Mouse (Mus musculus): ENCODE measurements around the gene Cphx3. TPM values are rescaled to one million over a fixed set of nuclear protein-coding genes. Genes with fewer than 3 reads are reported as not detected.
"Not testable (repeated sequence)": the region's sequence is repeated elsewhere in the genome, so short reads cannot be mapped to it uniquely, and the experiment has no call there.

The Cphx3 gene
- polyA plus RNA-seq, 1 experiment from 2014 or later: not detected

GRCm38 (mm10) chr14:26081216-26081615, 881 bp upstream of the Cphx3 start, which contains the start of gene Cphx2:
Gene Cphx2, plus strand, starts transcription at chr14:26081516.
- H3K4me3 ChIP-seq (replicated peaks); H3K27ac ChIP-seq; H3K27me3 ChIP-seq; H3K4me1 ChIP-seq (replicated peaks); H3K9me3 ChIP-seq; ATAC-seq; H3K4me2 ChIP-seq (replicated peaks); H3K36me3 ChIP-seq; H3K9ac ChIP-seq (replicated peaks): not testable (repeated sequence)
- WGBS: no CpG with 5 or more reads among the region's 6 CpGs

DNA sequence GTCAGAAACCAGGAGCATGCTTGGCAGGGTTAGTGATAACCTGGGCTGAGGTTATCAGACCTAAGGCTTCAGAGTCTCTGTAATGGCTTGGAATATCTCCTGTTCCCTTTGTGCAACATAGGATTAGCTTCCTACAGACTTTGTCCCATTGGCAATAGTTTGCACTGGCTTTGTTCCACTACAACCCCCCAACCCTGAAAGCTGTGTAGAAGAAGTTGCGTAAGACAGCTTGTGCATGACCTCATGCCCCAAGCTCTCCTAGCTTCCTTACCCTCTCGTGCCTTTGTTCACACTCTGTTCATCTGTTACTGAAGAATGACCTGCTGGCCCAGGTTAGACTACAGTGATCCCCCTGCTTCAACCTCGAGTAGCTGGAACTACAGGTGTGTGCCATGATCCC, 15.5 kb downstream of the Cphx3 start:
- ATAC-seq: not testable (repeated sequence)
- WGBS: no CpG with 5 or more reads among the region's 3 CpGs

DNA sequence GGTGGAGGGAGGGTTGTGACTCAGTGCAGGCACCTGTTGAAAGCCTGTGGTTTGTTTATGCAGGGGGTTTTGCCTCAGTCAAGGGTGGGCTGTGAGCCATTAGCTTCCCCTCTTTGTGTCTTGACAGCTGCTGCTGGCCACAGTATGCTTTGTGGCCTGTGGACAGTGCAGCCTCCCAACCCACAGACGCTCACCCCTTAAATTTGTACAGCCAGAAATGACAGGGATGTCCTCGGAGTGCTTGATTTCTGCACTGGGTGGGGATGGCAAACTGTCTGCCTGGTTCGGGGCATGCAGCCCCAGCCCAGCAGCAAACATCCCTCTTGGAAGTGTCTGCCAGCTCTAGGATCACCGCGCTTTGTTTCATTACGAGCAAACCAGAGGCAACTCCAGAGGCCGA, 36.1 kb downstream of the Cphx3 start, which contains the start of gene Duxbl2:
TSS of gene Duxbl2 (plus strand) at position 200 of the 400 bp plus-strand sequence.
- not testable (repeated sequence) for H3K9ac ChIP-seq (replicated peaks); H3K27me3 ChIP-seq; H3K9me3 ChIP-seq; H3K4me2 ChIP-seq (replicated peaks); H3K4me1 ChIP-seq (replicated peaks); H3K27ac ChIP-seq; H3K36me3 ChIP-seq; H3K4me3 ChIP-seq (replicated peaks)
- peak; percentile 58 for ATAC-seq
- WGBS: no CpG with 5 or more reads among the region's 7 CpGs

More for the DNA sequence above, 15.5 kb downstream of the Cphx3 start:
- not testable (repeated sequence) for H3K9ac ChIP-seq (replicated peaks); H3K4me1 ChIP-seq (replicated peaks); H3K4me2 ChIP-seq (replicated peaks); H3K27me3 ChIP-seq; H3K4me3 ChIP-seq (replicated peaks); H3K36me3 ChIP-seq; H3K27ac ChIP-seq; H3K9me3 ChIP-seq

- whole genome bisulfite sequencing: no CpG with 5 or more reads among the region's 18 CpGs
- H3K4me2 ChIP-seq (replicated peaks); H3K9ac ChIP-seq (replicated peaks); H3K36me3 ChIP-seq; H3K9me3 ChIP-seq; H3K4me1 ChIP-seq (replicated peaks); H3K4me3 ChIP-seq (replicated peaks); H3K27ac ChIP-seq; H3K27me3 ChIP-seq: not testable (repeated sequence)
- ATAC-seq: peak; percentile 96
Measured at GRCm38 (mm10) chr14:26118550-26119000, 36.5 kb downstream of the Cphx3 start.

DNA sequence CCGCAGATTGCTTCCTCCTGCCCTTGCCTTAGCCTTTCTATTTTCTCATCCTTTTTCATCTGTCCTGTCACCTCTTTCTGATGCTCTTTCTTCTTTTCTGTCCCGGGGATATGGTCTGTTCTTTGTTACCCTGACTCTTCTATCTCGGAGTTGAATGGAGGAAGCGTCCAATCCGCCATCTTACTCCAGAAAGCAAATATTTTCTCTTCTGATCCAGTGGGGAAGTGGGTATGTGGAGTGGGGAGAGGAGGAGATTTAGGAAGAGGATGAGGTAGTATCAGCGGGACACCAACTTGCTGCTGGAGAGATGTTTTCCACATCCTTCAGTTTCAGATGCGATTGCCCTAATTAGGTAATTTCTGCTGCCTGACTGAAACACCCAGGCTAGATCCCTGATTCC, 37.0 kb downstream of the Cphx3 start:
- H3K4me1 ChIP-seq (replicated peaks); H3K27ac ChIP-seq; H3K27me3 ChIP-seq; H3K4me2 ChIP-seq (replicated peaks); H3K9ac ChIP-seq (replicated peaks); H3K4me3 ChIP-seq (replicated peaks); ATAC-seq; H3K36me3 ChIP-seq; H3K9me3 ChIP-seq: not testable (repeated sequence)
- WGBS: no CpG with 5 or more reads among the region's 7 CpGs

- H3K27ac ChIP-seq; H3K4me1 ChIP-seq (replicated peaks); H3K4me2 ChIP-seq (replicated peaks); H3K36me3 ChIP-seq; H3K9ac ChIP-seq (replicated peaks); H3K27me3 ChIP-seq; ATAC-seq; H3K4me3 ChIP-seq (replicated peaks); H3K9me3 ChIP-seq: not testable (repeated sequence)
- WGBS: no CpG with 5 or more reads among the region's 2 CpGs
Measured at GRCm38 (mm10) chr14:26147095-26147494, 65.0 kb downstream of the Cphx3 start.

GRCm38 (mm10) chr14:26156032-26156431, 73.9 kb downstream of the Cphx3 start:
- H3K4me1 ChIP-seq (replicated peaks); H3K27me3 ChIP-seq; H3K36me3 ChIP-seq; H3K4me3 ChIP-seq (replicated peaks); H3K9ac ChIP-seq (replicated peaks); H3K4me2 ChIP-seq (replicated peaks); ATAC-seq; H3K27ac ChIP-seq; H3K9me3 ChIP-seq: not testable (repeated sequence)
- no CpG with 5 or more reads among the region's 7 CpGs for WGBS

- not testable (repeated sequence) for H3K27ac ChIP-seq; H3K27me3 ChIP-seq; H3K36me3 ChIP-seq; H3K9ac ChIP-seq (replicated peaks); H3K9me3 ChIP-seq; H3K4me2 ChIP-seq (replicated peaks); ATAC-seq; H3K4me3 ChIP-seq (replicated peaks); H3K4me1 ChIP-seq (replicated peaks)
- WGBS: no CpG with 5 or more reads among the region's 9 CpGs
Measured at GRCm38 (mm10) chr14:26161156-26161555, 79.1 kb downstream of the Cphx3 start.

- ATAC-seq; H3K9ac ChIP-seq (replicated peaks); H3K4me1 ChIP-seq (replicated peaks); H3K4me2 ChIP-seq (replicated peaks); H3K27me3 ChIP-seq; H3K9me3 ChIP-seq; H3K36me3 ChIP-seq; H3K4me3 ChIP-seq (replicated peaks); H3K27ac ChIP-seq: not testable (repeated sequence)
- WGBS: no CpG with 5 or more reads among the region's 5 CpGs
Measured at GRCm38 (mm10) chr14:26162423-26162822, 80.3 kb downstream of the Cphx3 start.

DNA sequence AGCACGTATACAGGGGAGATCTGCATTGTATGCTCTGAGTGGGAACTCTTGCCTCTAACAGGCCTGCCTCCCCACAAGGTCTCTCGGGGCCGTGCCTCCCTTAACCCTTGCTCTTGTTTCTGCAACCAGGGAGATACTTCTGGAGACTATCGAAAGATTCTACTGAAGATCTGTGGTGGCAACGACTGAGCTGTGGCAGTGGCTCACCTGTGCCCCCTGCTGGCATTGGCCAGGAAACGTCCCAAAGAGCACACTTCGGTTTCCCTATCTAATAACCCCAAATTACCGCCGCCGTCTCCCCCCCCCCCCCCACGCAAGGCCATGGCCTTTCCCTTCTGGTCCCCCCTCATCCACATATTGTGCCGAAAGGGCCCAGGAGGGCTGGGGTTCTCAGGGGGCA, 83.2 kb downstream of the Cphx3 start:
- not testable (repeated sequence) for ATAC-seq; H3K4me2 ChIP-seq (replicated peaks); H3K36me3 ChIP-seq; H3K27me3 ChIP-seq; H3K4me1 ChIP-seq (replicated peaks); H3K9ac ChIP-seq (replicated peaks); H3K27ac ChIP-seq; H3K9me3 ChIP-seq; H3K4me3 ChIP-seq (replicated peaks)
- no CpG with 5 or more reads among the region's 12 CpGs for WGBS

DNA sequence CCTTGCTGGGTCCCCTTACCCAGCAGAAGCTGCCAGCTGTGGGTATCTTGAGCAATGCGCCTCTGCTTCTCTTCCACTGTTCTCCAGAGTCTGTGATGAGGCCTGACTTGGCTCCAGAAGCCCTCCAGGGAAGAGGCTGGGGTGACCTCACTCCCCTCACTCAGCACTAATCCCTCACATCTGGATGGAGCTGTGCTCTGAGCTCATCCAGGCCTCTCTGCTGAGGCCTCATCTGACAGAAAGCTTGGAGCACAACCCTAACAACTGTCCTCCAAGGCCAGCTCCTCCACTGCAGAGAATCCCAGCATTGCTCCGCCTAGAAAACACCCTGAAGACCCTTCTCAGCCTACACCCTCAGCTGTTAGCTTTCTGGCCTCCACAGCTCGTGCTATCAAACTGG, 91.9 kb downstream of the Cphx3 start:
- not testable (repeated sequence) for H3K4me3 ChIP-seq (replicated peaks); H3K36me3 ChIP-seq; H3K4me1 ChIP-seq (replicated peaks); H3K27ac ChIP-seq; H3K9ac ChIP-seq (replicated peaks); H3K9me3 ChIP-seq; ATAC-seq; H3K4me2 ChIP-seq (replicated peaks); H3K27me3 ChIP-seq
- no CpG with 5 or more reads among the region's 3 CpGs for WGBS

GRCm38 (mm10) chr14:26175028-26175427, 92.9 kb downstream of the Cphx3 start:
- H3K9ac ChIP-seq (replicated peaks); H3K36me3 ChIP-seq; H3K4me1 ChIP-seq (replicated peaks); ATAC-seq; H3K27me3 ChIP-seq; H3K9me3 ChIP-seq; H3K4me2 ChIP-seq (replicated peaks); H3K4me3 ChIP-seq (replicated peaks); H3K27ac ChIP-seq: not testable (repeated sequence)
- WGBS: no CpG with 5 or more reads among the region's 6 CpGs

GRCm38 (mm10) chr14:26181660-26182059, 99.6 kb downstream of the Cphx3 start:
- not testable (repeated sequence) for ATAC-seq, H3K9me3 ChIP-seq

More at GRCm38 (mm10) chr14:26181660-26182059, 99.6 kb downstream of the Cphx3 start:
- H3K4me2 ChIP-seq (replicated peaks); H3K4me3 ChIP-seq (replicated peaks); H3K4me1 ChIP-seq (replicated peaks); H3K27ac ChIP-seq; H3K27me3 ChIP-seq; H3K9ac ChIP-seq (replicated peaks); H3K36me3 ChIP-seq: not testable (repeated sequence)
- no CpG with 5 or more reads among the region's 10 CpGs for WGBS
